Mouse (Mus musculus) megakaryocyte, embryonic 14.5 days (primary cell): ENCODE measurements around the gene Ulk1. TPM values are rescaled to one million over a fixed set of nuclear protein-coding genes. Genes with fewer than 3 reads are reported as not detected.
"Not testable (repeated sequence)": the region's sequence is repeated elsewhere in the genome, so short reads cannot be mapped to it uniquely, and the experiment has no call there.

Source experiments
- H3K27me3 ChIP-seq: replicated peaks from 2 replicates; pipeline ENCODE3; 2012; ENCODE audit warnings: inconsistent platforms
- H3K36me3 ChIP-seq: replicated peaks from 2 replicates; pipeline ENCODE3; 2012; ENCODE audit warnings: low read length, inconsistent platforms, mixed read lengths
- H3K4me1 ChIP-seq: 2 replicates; pipeline ENCODE4 v1.6.1; 2012; ENCODE audit warnings: inconsistent platforms
- H3K4me3 ChIP-seq: replicated peaks from 2 replicates; pipeline ENCODE3; 2012; ENCODE audit warnings: moderate library complexity, mild to moderate bottlenecking, inconsistent platforms
- H3K9me3 ChIP-seq: 2 replicates; pipeline ENCODE4 v1.6.1; 2012; ENCODE audit warnings: inconsistent platforms
- FLI1 ChIP-seq: IDR thresholded peaks from 2 replicates; pipeline ENCODE4 v1.6.1; 2012; ENCODE audit warnings: low read length, inconsistent platforms, mixed read lengths
- GATA1 ChIP-seq: IDR thresholded peaks from 3 replicates; pipeline ENCODE4 v1.6.1; 2012; ENCODE audit warnings: mixed read lengths, low read length, inconsistent platforms, borderline replicate concordance
- polyA plus RNA-seq: library from polyadenylated mRNA; stranded (reverse); fragments of >175 nt; gene quantifications from 2 replicates; pipeline ENCODE4 v1.2.3, GENCODE M21; 2012; ENCODE audit warnings: low replicate concordance; ENCODE audit not compliant: insufficient read depth

Gene Ulk1
- polyA plus RNA-seq, result 46.2 and 157 TPM in 2 replicates

- H3K27me3 ChIP-seq, result no peaks in the 10 kb centered on the region
- H3K36me3 ChIP-seq, result peaks cover 31% of the 10 kb centered on the region
- peak within 1 kb of the TSS; percentile 97 for H3K4me3 ChIP-seq
- peaks cover 66% of the 10 kb centered on the region for H3K4me1 ChIP-seq
- no peaks in the 10 kb centered on the region for H3K9me3 ChIP-seq
- TF ChIP-seq GATA1 (no peak), FLI1 (no peak)
These were observed at the start of gene Ulk1 for GRCm38 (mm10) chr5:110809667-110810325. Ulk1 (minus strand) TSS chr5:110810097.

- Histone ChIP-seq H3K4me1 (peaks cover 3% of the 10 kb centered on the region; the same call in 1 of the 2 replicates), H3K9me3 (no peaks in the 10 kb centered on the region), H3K4me3 (no peak overlapping the region), H3K36me3 (peaks cover 96% of the 10 kb centered on the region), H3K27me3 (no peaks in the 10 kb centered on the region)
- TF ChIP-seq FLI1 (no peak), GATA1 (no peak)
These were observed 49.2 kb upstream of the Ulk1 start for GRCm38 (mm10) chr5:110859013-110859650.

GRCm38 (mm10) chr5:110857091-110857490 lies 47.2 kb upstream of the Ulk1 start:
- H3K9me3 ChIP-seq, result no peaks in the 10 kb centered on the region
- H3K36me3 ChIP-seq, result peaks cover 95% of the 10 kb centered on the region
- TF ChIP-seq GATA1 (no peak), FLI1 (no peak)
- peaks cover 3% of the 10 kb centered on the region; the same call in 1 of the 2 replicates for H3K4me1 ChIP-seq
- H3K4me3 ChIP-seq, result no peak overlapping the region
- H3K27me3 ChIP-seq, result no peaks in the 10 kb centered on the region

GRCm38 (mm10) chr5:110852990-110853389 lies 43.1 kb upstream of the Ulk1 start:
- TF ChIP-seq GATA1 (no peak), FLI1 (no peak)

GRCm38 (mm10) chr5:110841046-110841862 lies 31.4 kb upstream of the Ulk1 start:
- Histone ChIP-seq H3K4me3 (peak overlapping the region; percentile 96), H3K27me3 (no peaks in the 10 kb centered on the region), H3K4me1 (peaks cover 51% of the 10 kb centered on the region), H3K36me3 (peaks cover 46% of the 10 kb centered on the region), H3K9me3 (no peaks in the 10 kb centered on the region)
- TF ChIP-seq GATA1 (no peak), FLI1 (no peak)

More at GRCm38 (mm10) chr5:110852990-110853389, 43.1 kb upstream of the Ulk1 start:
- Histone ChIP-seq H3K36me3 (peaks cover 93% of the 10 kb centered on the region), H3K4me1 (peaks cover 11% of the 10 kb centered on the region), H3K4me3 (no peak overlapping the region), H3K9me3 (no peaks in the 10 kb centered on the region), H3K27me3 (no peaks in the 10 kb centered on the region)

- Histone ChIP-seq H3K4me1 (peaks cover 55% of the 10 kb centered on the region), H3K4me3 (peak overlapping the region; percentile 96), H3K9me3 (no peaks in the 10 kb centered on the region), H3K36me3 (peaks cover 39% of the 10 kb centered on the region), H3K27me3 (no peaks in the 10 kb centered on the region)
- TF ChIP-seq GATA1, result no peak
- TF ChIP-seq FLI1, result no peak
These were observed 30.6 kb upstream of the Ulk1 start for GRCm38 (mm10) chr5:110840465-110840864.

- peaks cover 37% of the 10 kb centered on the region for H3K36me3 ChIP-seq
- H3K9me3 ChIP-seq, result no peaks in the 10 kb centered on the region
- peak within 1 kb of the TSS; percentile 96 for H3K4me3 ChIP-seq
- no peaks in the 10 kb centered on the region for H3K27me3 ChIP-seq
- TF ChIP-seq GATA1, result peak; percentile 100
- no peak for TF ChIP-seq FLI1
- H3K4me1 ChIP-seq, result peaks cover 59% of the 10 kb centered on the region
These were observed 29.9 kb upstream of the Ulk1 start, which contains the start of the genes Hscb and Chek2 for GRCm38 (mm10) chr5:110839678-110840365. Hscb (minus strand) TSS chr5:110839777. Chek2 (plus strand) TSS chr5:110839979.

GRCm38 (mm10) chr5:110839038-110839677 lies 29.3 kb upstream of the Ulk1 start:
- H3K27me3 ChIP-seq, result no peaks in the 10 kb centered on the region
- TF ChIP-seq GATA1, result no peak
- TF ChIP-seq FLI1, result no peak
- H3K4me1 ChIP-seq, result peaks cover 63% of the 10 kb centered on the region
- H3K9me3 ChIP-seq, result no peaks in the 10 kb centered on the region
- H3K4me3 ChIP-seq, result peak overlapping the region; percentile 96
- H3K36me3 ChIP-seq, result peaks cover 36% of the 10 kb centered on the region

GRCm38 (mm10) chr5:110838016-110838415 lies 28.1 kb upstream of the Ulk1 start:
- peak overlapping the region; percentile 62 for H3K4me3 ChIP-seq
- H3K36me3 ChIP-seq, result peaks cover 40% of the 10 kb centered on the region
- H3K9me3 ChIP-seq, H3K27me3 ChIP-seq: not testable (repeated sequence)
- peaks cover 61% of the 10 kb centered on the region for H3K4me1 ChIP-seq
